ENCODE assay signal across 13 mouse cellular contexts in genomic region chr9:59508146-59508545, GRCm38 (mm10). TPM values are rescaled to one million over a fixed set of nuclear protein-coding genes. Genes with fewer than 3 reads are reported as not detected.
"Had no signal": no experiment of that assay in that cellular context is flagged by ENCODE, and none has a peak within 500 bp of the region (broad histone marks: within the 10 kb centered on the region; RNA-seq: fewer than 3 reads in every experiment).

No protein-coding gene starts in this region.

- DNase-seq: gastrocnemius, postnatal 10 days; gastrocnemius, postnatal 25 days; heart, adult 2 months; heart, postnatal 4 days; kidney, adult 18-20 months; kidney, adult 8-10 months; kidney, postnatal 10 days; kidney, postnatal 25 days; kidney, postnatal 4 days; layer of hippocampus, adult 9-11 months; layer of hippocampus, postnatal 36 days; left cerebral cortex, postnatal 4 days had no signal

RNA-seq across cellular contexts. Expression of gene Tmem202, which starts 31.5 kb away (rescaled TPM):
- total RNA-seq: granulocyte monocyte progenitor cell, adult 5-6 weeks had no signal
